Mouse (Mus musculus): ENCODE measurements around the gene Msh6.
A peak's percentile ranks its signal among the peaks of the same experiment; 100 is the strongest.
"Not testable (repeated sequence)": the region's sequence is repeated elsewhere in the genome, so short reads cannot be mapped to it uniquely, and the experiment has no call there.

The Msh6 gene

GRCm38 (mm10) chr17:87974629-87975228 lies at the start of gene Msh6:
Gene Msh6 (plus strand): TSS chr17:87975062.
- DNase-seq (ENCODE audit: low spot score): peak; percentile 86

DNA sequence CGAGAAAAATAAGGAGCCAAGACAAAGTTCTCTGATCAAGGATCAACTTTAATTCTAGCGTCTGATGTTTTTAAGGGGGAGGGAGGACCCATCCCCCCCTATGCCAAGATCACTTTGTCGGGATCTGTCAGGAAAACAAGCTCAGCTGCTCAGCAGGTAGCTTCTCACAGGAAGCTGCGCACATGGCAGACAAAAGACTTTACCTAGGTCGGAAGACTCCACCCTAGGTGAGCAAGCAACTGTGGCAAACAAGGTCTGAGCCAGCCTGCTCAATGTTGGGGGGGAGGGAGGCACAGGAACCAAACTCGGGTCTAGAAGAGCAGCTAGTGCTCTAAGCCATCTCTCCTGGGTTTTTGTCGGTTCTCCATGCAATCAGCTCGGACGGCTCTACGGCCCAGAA lies 40.5 kb upstream of the Msh6 start:
- DNase-seq (ENCODE audit: low spot score): no peak

DNA sequence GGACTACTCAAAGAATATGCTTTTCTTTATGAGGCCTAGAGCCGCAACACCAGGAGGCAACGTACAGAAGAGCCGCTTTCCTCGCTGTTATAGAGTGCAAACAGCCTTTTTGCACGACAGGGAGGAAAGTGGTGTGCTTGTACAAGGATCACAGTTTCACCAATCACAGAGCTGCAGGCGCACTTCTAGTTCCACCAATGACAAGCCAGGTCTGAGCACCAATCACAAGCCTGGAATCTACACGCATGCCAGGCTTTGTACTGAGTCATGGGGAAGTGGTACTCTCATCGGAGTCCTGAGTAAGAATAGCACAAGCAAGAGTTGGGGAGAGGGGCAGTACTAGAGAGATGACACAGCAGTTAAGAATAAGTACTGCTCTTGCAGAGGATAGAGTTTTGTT lies 40.1 kb upstream of the Msh6 start:
- DNase-seq (ENCODE audit: low spot score): no peak

DNA sequence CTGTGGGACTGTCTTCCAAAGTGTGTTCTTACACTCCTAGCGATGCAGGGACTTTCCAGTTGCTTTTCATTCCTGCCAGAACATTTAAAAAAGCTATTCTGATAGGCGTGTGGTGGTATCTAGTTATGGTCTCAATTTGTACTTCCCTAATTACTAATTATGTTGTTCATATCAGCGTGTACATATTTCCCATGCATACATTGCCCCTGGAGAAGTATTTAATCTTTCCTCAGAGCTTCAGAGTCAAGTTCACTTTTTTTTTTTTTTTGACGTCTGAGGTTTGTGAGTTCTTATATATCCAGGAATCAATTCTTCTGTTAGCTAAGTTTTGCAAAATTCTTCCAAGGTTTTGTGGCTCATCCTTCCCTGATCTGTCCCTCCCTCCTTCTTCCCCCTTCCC lies 38.7 kb upstream of the Msh6 start:
- DNase-seq (ENCODE audit: low spot score): no peak

DNA sequence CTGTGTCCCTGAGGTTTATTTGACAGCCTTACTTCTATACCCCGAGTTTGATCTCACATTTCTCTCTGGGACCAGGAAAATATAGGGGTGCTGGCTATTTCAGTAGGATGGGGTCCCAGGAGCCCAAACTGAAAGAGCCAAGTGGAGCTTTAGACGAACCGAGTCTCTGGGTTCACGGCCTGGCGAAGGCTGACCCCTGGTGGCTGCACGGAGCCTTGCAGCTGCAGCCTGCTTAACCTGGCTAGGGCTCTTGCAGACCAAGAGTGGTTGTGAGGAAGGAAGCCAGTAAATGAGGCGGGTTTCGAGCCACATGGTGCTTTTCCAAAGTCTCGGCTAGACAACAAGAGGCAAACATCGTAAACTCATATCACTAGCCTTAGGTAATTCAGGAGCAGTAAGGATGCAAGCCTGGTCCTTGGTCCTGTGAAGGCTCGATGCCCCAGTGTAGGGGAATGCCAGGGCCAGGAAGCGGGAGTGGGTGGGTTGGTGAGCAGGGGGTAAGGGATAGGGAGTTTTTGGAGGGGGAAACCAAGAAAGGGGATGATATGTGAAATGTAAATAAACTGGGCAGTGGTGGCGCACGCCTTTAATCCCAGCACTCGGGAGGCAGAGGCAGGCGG lies 25.8 kb upstream of the Msh6 start:
- DNase-seq (ENCODE audit: low spot score): peak; percentile 28

GRCm38 (mm10) chr17:87954618-87955124 lies 20.2 kb upstream of the Msh6 start:
- DNase-seq (ENCODE audit: low spot score): not testable (repeated sequence)

DNA sequence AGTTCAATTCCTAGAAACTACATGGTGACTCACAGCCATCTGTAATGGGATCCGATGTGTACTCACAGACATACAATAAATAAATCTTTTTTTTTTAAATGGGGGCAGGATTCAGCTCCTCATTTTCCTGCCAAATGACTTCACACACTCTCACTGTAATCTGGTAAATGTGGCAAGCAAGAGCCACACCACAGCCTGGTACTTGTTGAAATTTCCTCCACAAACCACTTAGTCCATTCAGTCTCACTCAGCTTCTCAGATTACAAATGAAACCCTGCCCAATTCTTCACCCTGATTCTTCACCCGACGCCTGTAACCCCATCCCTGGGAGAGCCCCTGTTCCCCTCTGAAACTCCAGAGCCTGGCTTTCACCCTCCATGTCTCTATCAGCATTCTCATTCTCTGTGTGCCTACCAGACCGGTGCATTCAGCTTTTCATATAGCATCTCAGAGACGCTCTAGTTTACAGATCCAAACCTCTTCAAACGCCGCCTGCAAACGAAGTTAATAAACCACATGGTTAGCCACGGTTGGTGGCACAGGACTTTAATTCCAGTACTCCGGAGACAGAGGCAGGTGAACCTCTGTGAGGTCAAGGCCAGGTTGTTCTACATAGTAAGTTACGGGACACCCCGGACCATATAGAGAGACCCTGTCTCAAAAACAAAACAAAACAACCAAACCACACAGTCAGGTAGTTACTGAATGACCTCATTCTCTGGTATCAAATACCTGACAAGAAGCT lies 17.6 kb upstream of the Msh6 start:
- no peak for DNase-seq (ENCODE audit: low spot score)

DNA sequence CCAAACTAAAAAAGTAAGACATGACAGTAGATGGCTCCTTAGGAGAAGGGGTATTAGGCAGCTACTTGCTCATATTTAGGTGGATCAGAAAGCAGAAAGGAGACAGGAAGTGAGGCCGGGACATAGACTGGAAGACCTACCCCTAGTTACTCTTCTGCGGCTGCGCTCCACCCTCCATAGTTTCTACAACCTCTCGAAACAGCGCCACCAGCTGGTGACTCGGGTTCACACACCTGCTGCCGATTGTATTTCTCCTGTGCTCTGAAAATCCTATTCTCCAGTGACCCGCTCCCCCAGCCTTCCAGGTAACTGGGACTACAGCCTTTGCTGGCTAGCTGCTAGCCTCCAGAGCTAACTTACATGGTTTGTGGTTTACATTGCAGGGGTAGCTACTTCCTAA lies 16.6 kb upstream of the Msh6 start:
- no peak for DNase-seq (ENCODE audit: low spot score)

GRCm38 (mm10) chr17:87959406-87959805 lies 15.5 kb upstream of the Msh6 start:
- not testable (repeated sequence) for DNase-seq (ENCODE audit: low spot score)

DNA sequence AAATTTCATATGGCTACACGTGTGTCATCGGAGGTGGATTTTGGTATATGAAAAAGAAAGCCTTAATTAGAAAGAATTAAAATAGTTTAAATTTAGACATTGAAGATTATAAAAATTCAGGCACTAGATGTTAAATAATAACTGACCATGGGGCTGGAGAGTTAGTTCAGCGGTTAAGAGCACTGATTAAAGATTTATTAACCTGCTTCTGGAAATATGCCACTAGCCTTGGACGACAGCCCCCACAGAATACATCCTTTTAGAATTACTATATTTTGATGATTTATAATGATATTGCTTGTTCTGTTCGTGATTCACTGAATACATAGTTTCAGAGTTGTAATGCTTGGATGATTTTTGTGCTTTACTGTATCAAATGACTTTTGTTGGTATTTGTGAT lies 14.9 kb upstream of the Msh6 start:
- not testable (repeated sequence) for DNase-seq (ENCODE audit: low spot score)

GRCm38 (mm10) chr17:87963081-87964075 lies 11.5 kb upstream of the Msh6 start:
- no peak for DNase-seq (ENCODE audit: low spot score)

DNA sequence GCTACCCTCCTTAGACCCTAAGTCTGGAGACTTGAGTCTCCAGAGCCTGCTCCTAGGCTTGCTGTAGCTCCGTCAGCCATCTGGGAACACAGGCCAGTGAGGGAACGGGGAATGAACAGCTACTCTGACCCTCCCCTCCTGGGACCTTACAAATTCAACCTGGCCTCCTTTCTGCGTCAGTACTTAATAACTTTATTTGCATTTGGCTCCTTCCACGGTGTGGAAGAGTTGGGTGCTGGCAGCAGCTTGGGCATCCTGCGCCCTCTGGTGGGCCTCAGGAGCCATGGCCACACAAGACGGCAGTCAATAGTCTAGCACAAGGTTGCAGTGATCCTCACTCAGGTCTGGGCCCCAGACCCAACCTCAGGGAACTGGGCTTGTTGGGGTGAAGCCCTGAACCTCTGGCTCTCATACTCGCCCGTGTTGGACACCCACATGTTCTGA lies 6.4 kb upstream of the Msh6 start:
- not testable (repeated sequence) for DNase-seq (ENCODE audit: low spot score)

DNA sequence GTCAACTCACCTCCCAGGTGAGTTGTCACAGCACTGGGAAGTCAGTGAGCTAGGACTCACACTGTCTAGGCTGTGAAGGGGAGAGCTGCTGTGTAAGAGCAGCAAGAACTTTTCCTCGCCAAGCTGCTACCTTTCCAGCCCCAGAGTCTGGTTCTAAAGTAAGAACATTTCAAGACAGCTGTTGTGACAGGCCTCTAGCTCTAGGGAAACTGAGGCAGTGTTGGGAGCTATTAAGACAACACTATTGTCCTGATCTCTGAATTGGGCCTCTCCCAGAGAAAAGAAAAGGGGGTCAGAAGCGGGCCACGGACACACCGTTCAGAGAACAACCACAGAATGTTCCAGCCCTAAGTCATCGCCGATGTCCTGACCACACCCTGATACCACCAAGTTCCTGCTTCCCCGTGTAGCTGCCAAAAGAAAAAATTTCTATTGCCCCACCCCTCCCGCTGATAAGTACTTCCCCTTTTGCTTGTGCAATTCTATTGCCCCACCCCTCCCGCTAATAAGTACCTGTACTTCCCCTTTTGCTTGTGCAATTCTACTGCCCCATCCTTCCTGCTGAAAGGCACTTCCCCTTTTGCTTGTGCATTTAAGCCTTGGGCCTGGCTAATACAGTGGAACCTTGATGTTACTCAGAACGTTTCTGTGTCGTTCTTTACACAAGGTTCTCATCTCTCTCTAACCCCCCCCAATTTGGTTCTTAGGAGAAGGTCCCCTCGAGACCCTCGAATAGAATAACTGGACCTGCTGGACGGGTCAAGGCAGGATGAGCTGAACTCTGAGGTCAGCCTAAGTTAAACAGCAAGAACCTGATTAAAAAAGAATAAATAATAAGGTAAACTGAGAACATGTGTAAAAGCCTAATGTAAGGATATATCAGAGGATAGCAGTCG lies 2.9 kb upstream of the Msh6 start:
- not testable (repeated sequence) for DNase-seq (ENCODE audit: low spot score)

- DNase-seq (ENCODE audit: low spot score): no peak
Measured at GRCm38 (mm10) chr17:87972856-87973255, 2.0 kb upstream of the Msh6 start.

GRCm38 (mm10) chr17:87973261-87974167 lies 1.3 kb upstream of the Msh6 start:
- DNase-seq (ENCODE audit: low spot score): no peak

GRCm38 (mm10) chr17:87975229-87975853 lies 479 bp downstream of the Msh6 start:
- peak; percentile 44 for DNase-seq (ENCODE audit: low spot score)

GRCm38 (mm10) chr17:87976154-87976806 lies 1.4 kb downstream of the Msh6 start:
- no peak for DNase-seq (ENCODE audit: low spot score)

DNA sequence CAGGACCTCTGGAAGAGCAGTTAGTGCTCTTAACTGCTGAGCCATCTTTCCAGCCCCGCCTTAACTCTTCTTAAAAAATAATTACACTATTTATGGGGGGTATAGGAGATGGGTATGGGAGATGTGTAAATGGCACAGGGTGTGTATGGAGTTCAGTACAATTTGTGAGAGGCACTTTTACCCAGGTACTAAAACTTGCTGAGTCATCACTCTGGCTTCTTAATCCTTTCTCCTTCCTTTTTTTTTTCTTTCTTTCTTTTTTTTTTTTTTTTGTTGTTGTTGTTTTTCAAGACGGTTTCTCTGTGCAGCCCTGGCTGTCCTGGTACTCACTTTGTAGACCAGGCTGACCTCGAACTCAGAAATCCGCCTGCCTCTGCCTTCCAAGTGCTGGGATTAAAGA lies 2.1 kb downstream of the Msh6 start:
- DNase-seq (ENCODE audit: low spot score): not testable (repeated sequence)

DNA sequence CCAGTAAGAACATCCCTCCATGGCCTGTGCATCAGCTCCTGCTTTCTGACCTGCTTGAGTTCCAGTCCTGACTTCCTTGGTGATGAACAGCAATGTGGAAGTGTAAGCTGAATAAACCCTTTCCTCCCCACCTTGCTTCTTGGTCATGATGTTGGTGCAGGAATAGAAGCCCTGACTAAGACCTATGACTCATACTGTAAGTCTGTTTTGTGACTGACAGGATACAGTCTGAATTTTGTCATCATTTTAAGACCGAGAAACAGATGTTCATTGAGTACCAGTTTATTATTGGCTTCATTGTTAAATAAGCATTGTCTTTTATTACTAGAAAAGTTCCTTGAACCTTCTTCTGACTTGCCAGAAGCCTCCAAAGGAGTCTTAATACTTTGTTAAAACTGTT lies 4.8 kb downstream of the Msh6 start:
- DNase-seq (ENCODE audit: low spot score): not testable (repeated sequence)
